Mouse (Mus musculus) kidney, adult 9 months (tissue): ENCODE results near the gene Gbe1.

Source experiments
- DNase-seq: peaks from one replicate; pipeline ENCODE4 v3.0.0; 2022

Gbe1 gene

GRCm38 (mm10) chr16:70313886-70314577, at the start of gene Gbe1:
Gene Gbe1 (plus strand): TSS chr16:70313949.
- DNase-seq = peak; percentile 96

GRCm38 (mm10) chr16:70310691-70311090, 3.1 kb upstream of the Gbe1 start:
- no peak for DNase-seq

- DNase-seq = no peak
These were observed 258 bp upstream of the Gbe1 start for GRCm38 (mm10) chr16:70313496-70313885.

- no peak for DNase-seq
These were observed 805 bp downstream of the Gbe1 start for GRCm38 (mm10) chr16:70314578-70314930.

GRCm38 (mm10) chr16:70315261-70315660, 1.5 kb downstream of the Gbe1 start:
- DNase-seq = no peak

- DNase-seq = no peak
These were observed 2.2 kb downstream of the Gbe1 start for GRCm38 (mm10) chr16:70315862-70316390.

- DNase-seq = no peak
These were observed 5.6 kb downstream of the Gbe1 start for GRCm38 (mm10) chr16:70319388-70319787.

- no peak for DNase-seq
These were observed 7.0 kb downstream of the Gbe1 start for GRCm38 (mm10) chr16:70320612-70321280.

GRCm38 (mm10) chr16:70326339-70326948, 12.7 kb downstream of the Gbe1 start:
- DNase-seq = no peak

GRCm38 (mm10) chr16:70328566-70328965, 14.8 kb downstream of the Gbe1 start:
- no peak for DNase-seq

GRCm38 (mm10) chr16:70329036-70329435, 15.3 kb downstream of the Gbe1 start:
- no peak for DNase-seq

- DNase-seq = no peak
These were observed 15.7 kb downstream of the Gbe1 start for GRCm38 (mm10) chr16:70329471-70329870.

GRCm38 (mm10) chr16:70330007-70330406, 16.3 kb downstream of the Gbe1 start:
- DNase-seq = no peak

- no peak for DNase-seq
These were observed 17.0 kb downstream of the Gbe1 start for GRCm38 (mm10) chr16:70330626-70331275.

GRCm38 (mm10) chr16:70334812-70335211, 21.1 kb downstream of the Gbe1 start:
- no peak for DNase-seq

- DNase-seq = no peak
These were observed 21.7 kb downstream of the Gbe1 start for GRCm38 (mm10) chr16:70335472-70335871.

- no peak for DNase-seq
These were observed 23.9 kb downstream of the Gbe1 start for GRCm38 (mm10) chr16:70337661-70338060.

GRCm38 (mm10) chr16:70344496-70344895, 30.7 kb downstream of the Gbe1 start:
- DNase-seq = no peak

- peak; percentile 21 for DNase-seq
These were observed 31.9 kb downstream of the Gbe1 start for GRCm38 (mm10) chr16:70345607-70346006.

- no peak for DNase-seq
These were observed 36.3 kb downstream of the Gbe1 start for GRCm38 (mm10) chr16:70350011-70350410.

- DNase-seq = peak; percentile 71
These were observed 38.0 kb downstream of the Gbe1 start for GRCm38 (mm10) chr16:70351641-70352280.

GRCm38 (mm10) chr16:70352571-70352970, 38.8 kb downstream of the Gbe1 start:
- peak; percentile 31 for DNase-seq

GRCm38 (mm10) chr16:70353058-70353457, 39.3 kb downstream of the Gbe1 start:
- DNase-seq = peak; percentile 92
